7 mouse cellular contexts compared by ENCODE assay signal in genomic region chr10:43479436-43480157, GRCm38 (mm10). TPM values are rescaled to one million over a fixed set of nuclear protein-coding genes. Genes with fewer than 3 reads are reported as not detected.
DNase-seq lines count a peak whose midpoint lies in the region; ATAC-seq and TF ChIP-seq lines count a peak whose summit lies in the region.

No protein-coding gene starts in this region.

- peak; percentile 24 for TF ChIP-seq POLR2A in small intestine, adult 2 months (IDR thresholded peaks at IDR 0.05; ENCODE audit: low read depth, low read length)

- peak overlapping the region; percentile 97 for H3K4me2 ChIP-seq in intestine, postnatal 0 days (replicated peaks; ENCODE audit: low read depth)
- peak overlapping the region; percentile 81 for H3K4me2 ChIP-seq in limb, embryonic 11.5 days (ENCODE audit: low read depth, severe bottlenecking)
- peak overlapping the region; percentile 89 for H3K4me2 ChIP-seq in midbrain, embryonic 13.5 days (replicated peaks)

- no peaks in the 10 kb centered on the region for H3K27me3 ChIP-seq in intestine, postnatal 0 days (replicated peaks; ENCODE audit: control insufficient read depth, insufficient read depth, low read length)
- H3K27me3 ChIP-seq in limb, embryonic 11.5 days (ENCODE audit: control insufficient read depth, insufficient read depth, low read length) = no peaks in the 10 kb centered on the region
- H3K27me3 ChIP-seq in midbrain, embryonic 13.5 days = no peaks in the 10 kb centered on the region
- H3K27me3 ChIP-seq in small intestine, adult 2 months (ENCODE audit: control insufficient read depth, insufficient read depth, low read length) = peaks cover 3% of the 10 kb centered on the region; the same call in 1 of the 2 replicates

- peak; percentile 89 for ATAC-seq in intestine, postnatal 0 days
- ATAC-seq in limb, embryonic 11.5 days (ENCODE audit: insufficient number of reproducible peaks, low FRiP score, low TSS enrichment, low read depth) = peak; percentile 72
- peak; percentile 85 for ATAC-seq in midbrain, embryonic 13.5 days

- H3K9me3 ChIP-seq in intestine, postnatal 0 days (ENCODE audit: control insufficient read depth) = no peaks in the 10 kb centered on the region
- H3K9me3 ChIP-seq in limb, embryonic 11.5 days (ENCODE audit: control insufficient read depth, low read length) = no peaks in the 10 kb centered on the region
- no peaks in the 10 kb centered on the region for H3K9me3 ChIP-seq in midbrain, embryonic 13.5 days

- no peaks in the 10 kb centered on the region for H3K4me1 ChIP-seq in intestine, postnatal 0 days (replicated peaks; ENCODE audit: control insufficient read depth, insufficient read depth, low read length)
- H3K4me1 ChIP-seq in limb, embryonic 11.5 days (ENCODE audit: control insufficient read depth, insufficient read depth, low read length) = peaks cover 23% of the 10 kb centered on the region
- H3K4me1 ChIP-seq in midbrain, embryonic 13.5 days (replicated peaks) = peaks cover 51% of the 10 kb centered on the region
- H3K4me1 ChIP-seq in small intestine, adult 2 months (ENCODE audit: control insufficient read depth, insufficient read depth, insufficient read length, low read length) = peaks cover 2% of the 10 kb centered on the region; the same call in 1 of the 2 replicates

- peak overlapping the region; percentile 96 for H3K27ac ChIP-seq in intestine, postnatal 0 days (ENCODE audit: low read depth, low read length)
- H3K27ac ChIP-seq in limb, embryonic 11.5 days (replicated peaks; ENCODE audit: low read depth, low read length) = peak overlapping the region; percentile 92
- H3K27ac ChIP-seq in midbrain, embryonic 13.5 days = peak overlapping the region; percentile 98
- H3K27ac ChIP-seq in small intestine, adult 2 months (ENCODE audit: insufficient read depth, low read depth, low read length) = peak overlapping the region; percentile 64

- peak; percentile 94 for DNase-seq in adrenal gland, postnatal 10 days
- peak; percentile 78 for DNase-seq in embryo, embryonic 11.5 days (ENCODE audit: low read depth, low spot score)
- DNase-seq in gastrocnemius, postnatal 4 days (ENCODE audit: low spot score in 2 of 2) = peak; percentile 85 to 87
- DNase-seq in limb, embryonic 11.5 days (ENCODE audit: low spot score) = peak; percentile 86

- no peaks in the 10 kb centered on the region for H3K36me3 ChIP-seq in intestine, postnatal 0 days (ENCODE audit: control insufficient read depth, insufficient read depth)
- H3K36me3 ChIP-seq in limb, embryonic 11.5 days (ENCODE audit: control insufficient read depth, insufficient read depth, low read length) = no peaks in the 10 kb centered on the region
- no peaks in the 10 kb centered on the region for H3K36me3 ChIP-seq in midbrain, embryonic 13.5 days
- H3K36me3 ChIP-seq in small intestine, adult 2 months (ENCODE audit: control insufficient read depth, insufficient read depth, low read length) = no peaks in the 10 kb centered on the region

- peak overlapping the region; percentile 84 for H3K4me3 ChIP-seq in intestine, postnatal 0 days (ENCODE audit: low read depth, low read length)
- peak overlapping the region; percentile 78 for H3K4me3 ChIP-seq in limb, embryonic 11.5 days (ENCODE audit: low read depth, low read length)
- H3K4me3 ChIP-seq in midbrain, embryonic 13.5 days (replicated peaks) = peak overlapping the region; percentile 80
- H3K4me3 ChIP-seq in small intestine, adult 2 months (ENCODE audit: low read depth, low read length) = peak overlapping the region; percentile 71

- under 1% methylated on average over 64 of the region's 103 CpGs for WGBS in intestine, postnatal 0 days
- WGBS in limb, embryonic 11.5 days = under 1% methylated on average over 61 of the region's 103 CpGs
- under 1% methylated on average over 76 of the region's 103 CpGs for WGBS in midbrain, embryonic 13.5 days
- under 1% methylated on average over 97 of the region's 103 CpGs for WGBS in small intestine, adult 2 months

- H3K9ac ChIP-seq in intestine, postnatal 0 days (ENCODE audit: low read depth, low read length) = peak overlapping the region; percentile 91
- peak overlapping the region; percentile 92 for H3K9ac ChIP-seq in limb, embryonic 11.5 days (ENCODE audit: low read length)
- H3K9ac ChIP-seq in midbrain, embryonic 13.5 days (replicated peaks) = peak overlapping the region; percentile 92

- TF ChIP-seq CTCF in intestine, postnatal 0 days (IDR thresholded peaks at IDR 0.05; ENCODE audit: low read depth) = peak; percentile 73
- TF ChIP-seq CTCF in small intestine, adult 2 months (IDR thresholded peaks at IDR 0.05; ENCODE audit: extremely low read depth, insufficient read length, insufficient replicate concordance, low read depth, low read length) = peak; percentile 75

RNA-seq across cellular contexts. Expression of gene Bend3, which starts 1.0 kb away (rescaled TPM):
- 1 to 10 TPM; 7.8 to 10.0 TPM for total RNA-seq in adrenal gland, postnatal 10 days (2021)
- total RNA-seq in gastrocnemius, postnatal 4 days (2021) = 1 to 10 TPM; 7.1 to 7.2 TPM
- polyA plus RNA-seq in intestine, postnatal 0 days (2015; fragmentation: Nextera tagmentation; extraction: Ambion mirVana) = 0.86 and 0.98 TPM in 2 replicates
- polyA plus RNA-seq in limb, embryonic 11.5 days (2014; fragmentation: Nextera tagmentation; extraction: Ambion mirVana) = 8.4 and 8.5 TPM in 2 replicates
- 4.2 TPM in 2 replicates for polyA plus RNA-seq in midbrain, embryonic 13.5 days (2015; fragmentation: Nextera tagmentation; extraction: Ambion mirVana)
- 1.2 and 1.8 TPM in 2 replicates for polyA plus RNA-seq in small intestine, adult 2 months (2012; rRNA removed)

RNA-seq across cellular contexts. Expression of gene Gm9803, which starts 44.3 kb away (rescaled TPM):
- total RNA-seq in adrenal gland, postnatal 10 days (2021) = 10 to 100 TPM; 18.7 to 26.3 TPM
- 1 to 10 TPM in 1 of 2 experiments, not detected in 1; 7.0 TPM for total RNA-seq in gastrocnemius, postnatal 4 days (2021)
- polyA plus RNA-seq in intestine, postnatal 0 days (2015; fragmentation: Nextera tagmentation; extraction: Ambion mirVana) = 13.2 and 14.8 TPM in 2 replicates
- polyA plus RNA-seq in limb, embryonic 11.5 days (2014; fragmentation: Nextera tagmentation; extraction: Ambion mirVana) = 5.3 and 8.7 TPM in 2 replicates
- polyA plus RNA-seq in midbrain, embryonic 13.5 days (2015; fragmentation: Nextera tagmentation; extraction: Ambion mirVana) = 29.1 and 30.9 TPM in 2 replicates
- polyA plus RNA-seq in small intestine, adult 2 months (2012; rRNA removed) = 98.7 and 112 TPM in 2 replicates

Comparison
In these comparisons a context has a peak if more than half of its experiments do, and no peak if none do; other contexts are left out.
1. Peak in every context shown above with its lines: DNase-seq, ATAC-seq, H3K4me3 ChIP-seq and H3K27ac ChIP-seq.